23 mouse cellular contexts compared by ENCODE assay signal in genomic region chr5:128136818-128137217, GRCm38 (mm10).
DNase-seq lines count a peak whose midpoint lies in the region; ATAC-seq and TF ChIP-seq lines count a peak whose summit lies in the region.
"Had no signal": no experiment of that assay in that cellular context is flagged by ENCODE, and none has a peak within 500 bp of the region (broad histone marks: within the 10 kb centered on the region; RNA-seq: fewer than 3 reads in every experiment).

No protein-coding gene starts in this region.

- TF ChIP-seq CTCF in kidney, postnatal 0 days (IDR thresholded peaks at IDR 0.05; ENCODE audit: low read depth): no peak
- no peak for TF ChIP-seq CTCF in left cerebral cortex, adult 2 months (IDR thresholded peaks at IDR 0.05)

- no peak overlapping the region for H3K9ac ChIP-seq in kidney, postnatal 0 days (ENCODE audit: low read depth, low read length)
- H3K9ac ChIP-seq: forebrain, embryonic 13.5 days; forebrain, postnatal 0 days; heart, embryonic 15.5 days; hindbrain, embryonic 12.5 days had no signal

- H3K9me3 ChIP-seq in kidney, postnatal 0 days (replicated peaks; ENCODE audit: low read length): no peaks in the 10 kb centered on the region
- H3K9me3 ChIP-seq in limb, embryonic 10.5 days (replicated peaks): no peaks in the 10 kb centered on the region
- H3K9me3 ChIP-seq: embryonic facial prominence, embryonic 10.5 days; forebrain, embryonic 13.5 days; heart, embryonic 10.5 days; heart, embryonic 15.5 days; hindbrain, embryonic 12.5 days had no signal

- peak; percentile 4 for DNase-seq in kidney, postnatal 0 days (ENCODE audit: low spot score)
- no peak for DNase-seq in kidney, adult 11 months
- peak; percentile 32 for DNase-seq in limb, embryonic 10.5 days (ENCODE audit: low spot score)
- DNase-seq in left cerebral cortex, adult 2 months (ENCODE audit: extremely low spot score in 1 of 2, low spot score in 2 of 2): no peak
- no peak for DNase-seq in left cerebral cortex, adult 9 months (ENCODE audit: low spot score in 2 of 2)
- DNase-seq: adrenal gland, adult 8-10 months; adrenal gland, postnatal 36 days; cerebellum, adult 11 months; cerebellum, adult 9-10 months; cerebellum, postnatal 25 days; forebrain, postnatal 0 days; gastrocnemius, postnatal 14 days; heart, adult 18-20 months; heart, postnatal 14 days had no signal

- no peaks in the 10 kb centered on the region for H3K36me3 ChIP-seq in kidney, postnatal 0 days (ENCODE audit: insufficient read depth, low read length)
- no peaks in the 10 kb centered on the region for H3K36me3 ChIP-seq in limb, embryonic 10.5 days
- H3K36me3 ChIP-seq: embryonic facial prominence, embryonic 10.5 days; heart, embryonic 10.5 days; heart, embryonic 15.5 days; hindbrain, embryonic 12.5 days had no signal

- no peak for ATAC-seq in kidney, postnatal 0 days (replicated peaks; ENCODE audit: low FRiP score, low read depth)
- ATAC-seq in common myeloid progenitor, adult 5-6 weeks (replicated peaks; ENCODE audit: low read depth, poor library complexity, severe bottlenecking): peak; percentile 97
- ATAC-seq in megakaryocyte progenitor cell, adult 5-6 weeks (replicated peaks; ENCODE audit: poor library complexity): peak; percentile 89
- ATAC-seq: forebrain, embryonic 13.5 days; forebrain, postnatal 0 days; hindbrain, embryonic 16.5 days; inflammation-experienced regulatory T-cells, adult 6 months had no signal

- no peak overlapping the region for H3K27ac ChIP-seq in kidney, postnatal 0 days
- H3K27ac ChIP-seq in limb, embryonic 10.5 days: no peak overlapping the region; the same call in 1 of the 2 replicates
- H3K27ac ChIP-seq in left cerebral cortex, adult 2 months: no peak overlapping the region
- H3K27ac ChIP-seq: embryonic facial prominence, embryonic 10.5 days; forebrain, embryonic 13.5 days; heart, embryonic 10.5 days; heart, embryonic 15.5 days; hindbrain, embryonic 12.5 days had no signal

- H3K4me2 ChIP-seq in kidney, postnatal 0 days (ENCODE audit: low read length): no peak overlapping the region
- H3K4me2 ChIP-seq: forebrain, embryonic 13.5 days; heart, embryonic 15.5 days; hindbrain, embryonic 12.5 days had no signal

- H3K27me3 ChIP-seq in kidney, postnatal 0 days (ENCODE audit: insufficient read depth, low read length): no peaks in the 10 kb centered on the region
- no peaks in the 10 kb centered on the region for H3K27me3 ChIP-seq in limb, embryonic 10.5 days (ENCODE audit: low read depth, poor library complexity, severe bottlenecking)
- H3K27me3 ChIP-seq: forebrain, embryonic 13.5 days; heart, embryonic 15.5 days; hindbrain, embryonic 12.5 days had no signal

- intact Hi-C loops in left cerebral cortex, adult 2 months (cut with DNase I): no loop called here

- no peaks in the 10 kb centered on the region for H3K4me1 ChIP-seq in kidney, postnatal 0 days (replicated peaks; ENCODE audit: insufficient read depth, low read length)
- peaks cover 19% of the 10 kb centered on the region for H3K4me1 ChIP-seq in limb, embryonic 10.5 days
- H3K4me1 ChIP-seq: forebrain, embryonic 13.5 days; heart, embryonic 10.5 days; heart, embryonic 15.5 days; hindbrain, embryonic 12.5 days had no signal

- H3K4me3 ChIP-seq in kidney, postnatal 0 days (replicated peaks; ENCODE audit: low read depth, low read length): no peak overlapping the region
- H3K4me3 ChIP-seq in limb, embryonic 10.5 days: no peak overlapping the region
- H3K4me3 ChIP-seq in left cerebral cortex, adult 2 months: no peak overlapping the region
- H3K4me3 ChIP-seq: embryonic facial prominence, embryonic 10.5 days; forebrain, embryonic 13.5 days; heart, embryonic 10.5 days; heart, embryonic 15.5 days; hindbrain, embryonic 12.5 days had no signal

- 67% methylated on average over 8 of the region's 8 CpGs for WGBS in kidney, postnatal 0 days
- 83% methylated on average over 8 of the region's 8 CpGs for WGBS in limb, embryonic 10.5 days

Comparison
In these comparisons a context has a peak if more than half of its experiments do, and no peak if none do; other contexts are left out.
1. DNase-seq: peak in kidney, postnatal 0 days (single experiment) and limb, embryonic 10.5 days (single experiment); none in kidney, adult 11 months (single experiment), left cerebral cortex, adult 2 months (0 of 2) and left cerebral cortex, adult 9 months (0 of 2).